Mouse (Mus musculus): ENCODE data around the gene Slc25a5. TPM values are rescaled to one million over a fixed set of nuclear protein-coding genes. Genes with fewer than 3 reads are reported as not detected.

Slc25a5 gene
- total and polyA plus RNA-seq, 2 experiments from 2014 or later = 1,635 to 1,760 TPM

DNA sequence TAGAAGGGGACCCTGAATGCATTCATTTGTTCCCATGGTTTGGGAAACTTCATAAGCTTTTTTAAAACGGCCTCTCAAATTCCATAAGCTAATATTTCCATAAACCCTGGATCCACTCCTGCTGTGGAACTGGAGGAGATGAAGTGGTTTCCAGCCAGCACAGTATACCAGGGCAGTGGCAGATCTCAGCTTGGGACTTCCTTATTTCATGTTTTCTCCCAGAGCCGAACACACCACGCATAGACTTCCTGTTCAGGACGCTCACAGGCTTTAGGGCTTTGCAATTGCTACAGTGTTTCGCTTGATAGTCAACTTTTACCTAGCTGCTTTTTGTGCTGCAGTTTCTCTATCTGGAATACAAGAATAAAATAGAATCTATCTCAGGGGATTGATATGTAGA is 7.7 kb downstream of the Slc25a5 start:
- DNase-seq (ENCODE audit: low spot score) (no peak), ATAC-seq (ENCODE audit: insufficient read depth, low read depth) (no peak)
- H3K27me3 ChIP-seq (ENCODE audit: control insufficient read depth, insufficient read depth, low read length) = no peaks in the 10 kb centered on the region
- 74% methylated on average over 5 of the region's 5 CpGs for WGBS
- no peaks in the 10 kb centered on the region for H3K9me3 ChIP-seq (replicated peaks; ENCODE audit: control insufficient read depth, low read length)
- no peak overlapping the region for H3K9ac ChIP-seq (replicated peaks; ENCODE audit: low read depth, low read length)
- no peak overlapping the region for H3K27ac ChIP-seq (ENCODE audit: low read depth)
- TF ChIP-seq CTCF (IDR thresholded peaks at IDR 0.05; ENCODE audit: low read depth) (no peak), EP300 (IDR thresholded peaks at IDR 0.05; ENCODE audit: low read depth) (no peak)
- H3K4me1 ChIP-seq (ENCODE audit: control insufficient read depth, insufficient read depth) = 0 out of 2 replicates have a peak, but pooled peaks cover 3% of the 10 kb centered on the region
- H3K36me3 ChIP-seq (replicated peaks; ENCODE audit: control insufficient read depth, insufficient read depth, low read length) = peaks cover 1% of the 10 kb centered on the region; the same call in 1 of the 2 replicates
- H3K4me2 ChIP-seq (ENCODE audit: low read depth, low read length) = no peak overlapping the region
- no peak overlapping the region for H3K4me3 ChIP-seq (ENCODE audit: low read depth, low read length)

DNA sequence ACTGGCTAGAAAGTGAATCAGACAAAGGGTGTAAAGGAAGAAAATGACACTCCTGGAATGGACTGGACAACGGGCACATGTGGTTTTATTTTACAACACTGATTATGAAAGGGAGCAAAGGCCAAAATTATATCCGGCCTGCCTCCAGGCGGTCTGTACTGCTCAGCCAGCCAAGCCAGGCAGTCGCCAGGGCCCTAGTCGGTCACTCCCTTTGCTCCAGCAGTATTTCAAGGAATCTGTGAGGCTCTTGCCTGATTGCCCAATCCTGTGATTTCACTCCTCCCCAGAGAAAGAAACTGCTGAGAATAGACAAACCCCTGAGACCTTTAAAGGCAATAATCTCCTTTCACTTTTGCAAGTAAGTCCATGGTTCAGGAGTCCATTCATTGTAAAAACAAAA is 8.7 kb downstream of the Slc25a5 start:
- no peaks in the 10 kb centered on the region for H3K36me3 ChIP-seq (replicated peaks; ENCODE audit: control insufficient read depth, insufficient read depth, low read length)
- no peaks in the 10 kb centered on the region for H3K27me3 ChIP-seq (ENCODE audit: control insufficient read depth, insufficient read depth, low read length)
- TF ChIP-seq EP300 (IDR thresholded peaks at IDR 0.05; ENCODE audit: low read depth) (no peak), CTCF (IDR thresholded peaks at IDR 0.05; ENCODE audit: low read depth) (no peak)
- DNase-seq (ENCODE audit: low spot score) = peak; percentile 15
- WGBS = 58% methylated on average over 5 of the region's 5 CpGs
- H3K27ac ChIP-seq (ENCODE audit: low read depth) = no peak overlapping the region
- ATAC-seq (ENCODE audit: insufficient read depth, low read depth) = no peak
- no peak overlapping the region for H3K4me2 ChIP-seq (ENCODE audit: low read depth, low read length)
- H3K9ac ChIP-seq (replicated peaks; ENCODE audit: low read depth, low read length) = no peak overlapping the region
- H3K4me3 ChIP-seq (ENCODE audit: low read depth, low read length) = no peak overlapping the region
- H3K4me1 ChIP-seq (ENCODE audit: control insufficient read depth, insufficient read depth) = 0 out of 2 replicates have a peak, but pooled peaks cover 3% of the 10 kb centered on the region
- H3K9me3 ChIP-seq (replicated peaks; ENCODE audit: control insufficient read depth, low read length) = no peaks in the 10 kb centered on the region

DNA sequence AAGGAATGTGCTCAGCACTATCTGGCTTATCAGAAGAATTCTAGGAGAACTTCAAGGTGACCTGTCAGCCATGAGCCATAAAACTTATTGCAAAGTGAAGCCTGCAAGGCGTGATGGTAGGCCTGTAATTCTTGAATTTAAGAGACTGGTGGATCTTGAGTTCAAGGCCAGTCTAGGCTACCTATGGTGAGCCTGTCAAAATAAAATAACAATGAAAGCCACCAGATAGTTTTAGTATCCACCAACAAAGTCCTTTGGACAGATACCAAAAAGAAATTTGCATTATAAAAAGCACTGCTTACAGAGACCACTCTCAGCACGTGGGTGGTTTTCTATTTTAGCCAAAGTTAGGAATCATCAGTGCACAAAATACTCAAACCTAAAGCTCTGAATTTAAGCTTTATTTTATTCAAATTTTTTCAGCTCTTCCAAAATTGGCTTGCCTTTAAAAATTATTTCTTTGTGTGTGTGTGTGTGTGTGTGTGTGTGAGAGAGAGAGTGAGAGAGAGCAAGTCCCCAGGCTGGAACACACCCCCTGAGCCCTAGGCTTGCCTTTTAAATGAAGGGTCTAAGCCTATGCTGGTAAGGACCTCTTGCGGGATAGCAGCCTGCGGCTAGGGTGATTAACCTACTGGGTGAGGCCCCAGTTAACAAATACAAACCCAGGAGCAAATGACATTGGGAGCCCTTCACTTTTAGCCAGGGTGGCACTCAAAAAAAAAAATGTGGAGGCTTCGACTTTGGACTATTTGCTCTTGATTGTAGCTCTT is 10.2 kb downstream of the Slc25a5 start:
- TF ChIP-seq EP300 (IDR thresholded peaks at IDR 0.05; ENCODE audit: low read depth) = no peak
- no peak for TF ChIP-seq CTCF (IDR thresholded peaks at IDR 0.05; ENCODE audit: low read depth)
- Histone ChIP-seq H3K4me1 (ENCODE audit: control insufficient read depth, insufficient read depth) (0 out of 2 replicates have a peak, but pooled peaks cover 3% of the 10 kb centered on the region), H3K27me3 (ENCODE audit: control insufficient read depth, insufficient read depth, low read length) (no peaks in the 10 kb centered on the region), H3K4me2 (ENCODE audit: low read depth, low read length) (no peak overlapping the region), H3K9ac (replicated peaks; ENCODE audit: low read depth, low read length) (no peak overlapping the region), H3K4me3 (ENCODE audit: low read depth, low read length) (no peak overlapping the region), H3K27ac (ENCODE audit: low read depth) (no peak overlapping the region), H3K9me3 (replicated peaks; ENCODE audit: control insufficient read depth, low read length) (no peaks in the 10 kb centered on the region), H3K36me3 (replicated peaks; ENCODE audit: control insufficient read depth, insufficient read depth, low read length) (no peaks in the 10 kb centered on the region)
- DNase-seq (ENCODE audit: low spot score) (no peak), ATAC-seq (ENCODE audit: insufficient read depth, low read depth) (no peak)
- 60% methylated on average over 5 of the region's 5 CpGs for WGBS

DNA sequence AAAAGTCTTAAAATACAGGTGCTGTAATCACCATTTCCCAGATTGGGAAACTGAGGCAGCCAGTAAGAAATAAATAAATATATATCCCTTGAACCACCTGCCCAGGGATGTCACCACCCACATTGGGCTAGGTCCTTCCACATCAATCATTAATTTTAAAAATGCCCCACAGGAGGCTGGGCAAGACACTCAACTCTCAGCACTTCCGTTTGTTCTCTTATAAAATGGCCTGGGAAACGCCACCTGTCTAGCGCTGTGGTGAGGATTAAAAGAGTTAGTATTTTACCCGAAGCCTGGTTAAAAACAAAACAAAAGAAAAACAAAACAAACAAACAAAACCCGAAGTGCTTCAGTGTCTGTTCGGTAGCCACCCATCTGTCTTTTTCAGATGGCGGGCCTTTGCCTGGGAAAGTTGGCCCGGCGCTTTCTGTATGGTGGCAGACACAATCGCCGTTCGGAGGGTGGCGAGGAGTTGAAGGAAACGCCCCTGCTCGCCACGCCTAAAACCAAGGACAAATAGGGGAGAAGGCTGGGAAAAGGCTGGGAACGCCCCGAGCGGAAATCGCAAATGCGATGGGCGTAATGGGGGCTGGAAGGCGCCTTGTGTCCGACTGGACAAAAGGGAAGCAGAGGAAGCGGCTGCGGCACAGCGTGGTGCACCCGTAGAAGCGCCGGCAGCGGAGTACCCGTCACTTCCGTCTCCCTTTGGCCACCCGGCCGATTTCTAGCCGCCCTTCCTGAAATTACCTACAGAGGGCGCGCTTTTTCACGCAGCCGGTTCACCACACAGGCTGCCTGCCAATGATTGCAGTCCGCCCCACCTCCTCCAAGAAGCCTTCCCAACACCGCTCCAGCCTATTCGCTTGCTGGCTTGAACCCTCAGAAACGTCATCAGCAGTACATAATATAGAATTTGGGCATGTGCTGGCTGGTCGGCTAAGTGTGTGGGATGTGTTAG is 12.2 kb downstream of the Slc25a5 start:
- peak; percentile 92 for ATAC-seq (ENCODE audit: insufficient read depth, low read depth)

DNA sequence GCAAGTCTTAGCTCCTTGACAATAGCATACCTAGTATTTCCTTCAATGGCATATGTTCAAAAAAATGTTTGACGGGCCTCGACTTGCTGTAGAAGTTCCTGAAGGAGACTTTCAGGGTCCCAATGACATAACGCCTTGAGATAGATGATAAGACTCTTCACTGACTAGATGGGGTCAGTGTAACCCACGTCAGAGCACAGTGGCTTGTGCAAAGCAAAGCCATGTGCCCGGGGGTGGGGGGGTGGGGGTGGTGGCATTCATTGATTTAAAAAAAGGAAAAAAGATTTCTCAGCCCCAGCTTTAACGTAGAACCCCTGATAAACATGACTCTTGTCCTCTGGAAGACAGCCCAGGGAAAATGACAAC is 12.8 kb downstream of the Slc25a5 start:
- Histone ChIP-seq H3K27ac (ENCODE audit: low read depth) (peak overlapping the region; percentile 80), H3K27me3 (ENCODE audit: control insufficient read depth, insufficient read depth, low read length) (no peaks in the 10 kb centered on the region), H3K4me3 (ENCODE audit: low read depth, low read length) (peak overlapping the region; percentile 45; the same call in 1 of the 2 replicates), H3K9me3 (replicated peaks; ENCODE audit: control insufficient read depth, low read length) (no peaks in the 10 kb centered on the region), H3K36me3 (replicated peaks; ENCODE audit: control insufficient read depth, insufficient read depth, low read length) (no peaks in the 10 kb centered on the region), H3K4me2 (ENCODE audit: low read depth, low read length) (peak overlapping the region; percentile 57), H3K4me1 (ENCODE audit: control insufficient read depth, insufficient read depth) (0 out of 2 replicates have a peak, but pooled peaks cover 3% of the 10 kb centered on the region), H3K9ac (replicated peaks; ENCODE audit: low read depth, low read length) (no peak overlapping the region)
- WGBS = 36% methylated on average over 6 of the region's 6 CpGs
- DNase-seq (ENCODE audit: low spot score) (no peak), ATAC-seq (ENCODE audit: insufficient read depth, low read depth) (no peak)
- TF ChIP-seq CTCF (IDR thresholded peaks at IDR 0.05; ENCODE audit: low read depth) = no peak
- no peak for TF ChIP-seq EP300 (IDR thresholded peaks at IDR 0.05; ENCODE audit: low read depth)

More for the DNA sequence above, 12.2 kb downstream of the Slc25a5 start:
- peak; percentile 84 for DNase-seq (ENCODE audit: low spot score)
- H3K36me3 ChIP-seq (replicated peaks; ENCODE audit: control insufficient read depth, insufficient read depth, low read length) = no peaks in the 10 kb centered on the region
- H3K4me2 ChIP-seq (ENCODE audit: low read depth, low read length) = peak overlapping the region; percentile 57
- H3K4me1 ChIP-seq (ENCODE audit: control insufficient read depth, insufficient read depth) = 0 out of 2 replicates have a peak, but pooled peaks cover 3% of the 10 kb centered on the region
- TF ChIP-seq CTCF (IDR thresholded peaks at IDR 0.05; ENCODE audit: low read depth) = peak; percentile 63
- no peak for TF ChIP-seq EP300 (IDR thresholded peaks at IDR 0.05; ENCODE audit: low read depth)
- no peaks in the 10 kb centered on the region for H3K9me3 ChIP-seq (replicated peaks; ENCODE audit: control insufficient read depth, low read length)
- no peaks in the 10 kb centered on the region for H3K27me3 ChIP-seq (ENCODE audit: control insufficient read depth, insufficient read depth, low read length)
- WGBS = 15% methylated on average over 45 of the region's 45 CpGs
- peak overlapping the region; percentile 37 for H3K9ac ChIP-seq (replicated peaks; ENCODE audit: low read depth, low read length)
- peak overlapping the region; percentile 45 for H3K4me3 ChIP-seq (ENCODE audit: low read depth, low read length)
- H3K27ac ChIP-seq (ENCODE audit: low read depth) = peak overlapping the region; percentile 80
